Mouse (Mus musculus) adrenal gland, adult 8-10 months (tissue): ENCODE data around the gene Ttll4. TPM values are rescaled to one million over a fixed set of nuclear protein-coding genes. Genes with fewer than 3 reads are reported as not detected.

ENCODE experiments used
- total RNA-seq, 4 experiments: library from RNA; stranded (reverse); gene quantifications; 2 replicates each; pipeline ENCODE4 v1.2.4; 2022

Gene Ttll4
- total RNA-seq, 4 experiments from 2014 or later, result 18.4 to 30.1 (median 21.1) TPM

Other genes starting within 250 kb of the Ttll4 start
- 10 to 100 TPM; 27.1 to 29.4 (median 28.1) TPM for gene Cnot9, start 155.7 kb upstream of the Ttll4 start, total RNA-seq
- gene Plcd4, start 118.9 kb upstream of the Ttll4 start, total RNA-seq, result 1 to 10 TPM; 1.1 to 2.1 (median 1.5) TPM
- gene Usp37, start 117.5 kb upstream of the Ttll4 start, total RNA-seq, result 10 to 100 TPM; 14.1 to 23.0 (median 17.8) TPM
- gene Zfp142, start 73.5 kb upstream of the Ttll4 start, total RNA-seq, result 10 to 100 TPM; 14.3 to 20.2 (median 18.3) TPM
- gene Bcs1l, start 73.5 kb upstream of the Ttll4 start, total RNA-seq, result 10 to 100 TPM; 27.1 to 33.2 (median 29.0) TPM
- gene Rnf25, start 60.3 kb upstream of the Ttll4 start, total RNA-seq, result 10 to 100 TPM; 50.2 to 79.7 (median 66.6) TPM
- gene Stk36, start 60.3 kb upstream of the Ttll4 start, total RNA-seq, result 10 to 100 TPM in 1 of 4 experiments, 1 to 10 TPM in 3; 3.5 to 11.8 (median 4.8) TPM
- 10 to 100 TPM; 12.2 to 28.3 (median 14.8) TPM for gene Cyp27a1, start 51.8 kb downstream of the Ttll4 start, total RNA-seq
- gene Prkag3, start 87.5 kb downstream of the Ttll4 start, total RNA-seq, result 1 to 10 TPM in 1 of 4 experiments, under 1 TPM in 1, not detected in 2; 0.55 to 1.3 TPM
- 1 to 10 TPM; 3.9 to 6.6 (median 5.7) TPM for gene Wnt6, start 110.1 kb downstream of the Ttll4 start, total RNA-seq
- gene Wnt10a, start 129.8 kb downstream of the Ttll4 start, total RNA-seq, result 1 to 10 TPM in 1 of 4 experiments, under 1 TPM in 3; 0.58 to 1.0 (median 0.84) TPM
- gene Cdk5r2, start 193.2 kb downstream of the Ttll4 start, total RNA-seq, result 1 to 10 TPM; 4.2 to 6.2 (median 6.0) TPM
- 1 to 10 TPM in 3 of 4 experiments, under 1 TPM in 1; 0.93 to 6.3 (median 2.8) TPM for gene Fev, start 223.7 kb downstream of the Ttll4 start, total RNA-seq
- gene Cryba2, start 231.4 kb downstream of the Ttll4 start, total RNA-seq, result 1 to 10 TPM in 3 of 4 experiments, under 1 TPM in 1; 0.56 to 2.1 (median 1.4) TPM